ENCODE assay signal across 16 mouse cellular contexts in genomic region chr16:91075423-91075822, GRCm38 (mm10). TPM values are rescaled to one million over a fixed set of nuclear protein-coding genes. Genes with fewer than 3 reads are reported as not detected.
"Had no signal": no experiment of that assay in that cellular context is flagged by ENCODE, and none has a peak within 500 bp of the region (broad histone marks: within the 10 kb centered on the region; RNA-seq: fewer than 3 reads in every experiment).

No protein-coding gene starts in this region.

RNA-seq across cellular contexts. Expression of gene 4932438H23Rik, which starts 19.5 kb away (rescaled TPM):
- total RNA-seq: liver, adult 2 months; megakaryocyte progenitor cell, adult 5-6 weeks; megakaryocyte-erythroid progenitor cell, adult 5-6 weeks; monocyte, adult 5-6 weeks had no signal
- polyA plus RNA-seq: limb, embryonic 10.5 days; limb, embryonic 11.5 days; limb, embryonic 12.5 days; liver, adult 2 months; liver, embryonic 11.5 days; liver, embryonic 12.5 days; liver, embryonic 13.5 days; liver, embryonic 14.5 days; liver, embryonic 15.5 days; liver, embryonic 16.5 days; liver, postnatal 0 days; midbrain, embryonic 10.5 days; midbrain, embryonic 11.5 days had no signal
